Mouse (Mus musculus): ENCODE data around the gene Hebp1. TPM values are rescaled to one million over a fixed set of nuclear protein-coding genes. Genes with fewer than 3 reads are reported as not detected.

The Hebp1 gene
- polyA plus RNA-seq, 1 experiment = 41.8 TPM

DNA sequence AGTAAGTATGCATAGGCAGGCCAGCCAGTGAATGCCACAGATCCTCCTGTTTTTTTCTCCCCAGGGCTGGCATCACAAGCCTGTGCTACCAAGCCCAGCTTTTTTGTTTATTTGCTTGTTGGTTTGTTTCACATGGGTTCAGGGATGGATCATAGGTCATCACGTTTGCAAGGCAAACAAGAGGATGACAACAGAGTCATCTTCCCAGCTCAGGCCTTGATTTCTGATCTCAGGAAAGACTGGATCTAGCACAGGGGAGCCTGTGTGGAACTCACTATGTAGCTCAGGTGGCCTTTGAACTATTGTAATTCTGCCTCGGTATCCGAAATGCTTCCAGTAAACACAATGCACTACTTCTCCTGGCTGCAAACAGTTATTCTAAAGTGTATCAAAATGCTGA is 35.5 kb downstream of the Hebp1 start:
- DNase-seq (ENCODE audit: low spot score) = no peak

- no peak for DNase-seq (ENCODE audit: low spot score)
These were observed 36.5 kb downstream of the Hebp1 start for GRCm38 (mm10) chr6:135161356-135161755.

DNA sequence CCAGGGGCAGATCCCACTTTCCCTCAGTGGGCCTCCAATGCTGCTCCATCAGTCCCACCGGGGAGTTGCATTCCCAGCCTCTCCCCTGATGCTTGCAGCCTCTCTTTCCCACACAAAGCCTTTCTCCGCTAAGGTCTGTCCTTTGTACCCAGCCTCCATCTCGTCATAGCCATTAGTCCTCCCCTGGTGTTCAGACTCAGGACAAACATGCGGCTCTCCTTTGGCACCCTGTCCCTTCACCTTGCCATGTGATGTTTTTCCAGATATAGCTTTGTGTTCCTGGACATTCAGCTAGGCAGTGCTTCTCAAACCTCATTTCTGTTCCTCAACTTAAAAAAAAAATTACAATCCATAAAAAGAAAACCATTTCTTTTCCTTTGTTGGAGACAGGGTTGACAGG is 39.3 kb downstream of the Hebp1 start:
- no peak for DNase-seq (ENCODE audit: low spot score)

DNA sequence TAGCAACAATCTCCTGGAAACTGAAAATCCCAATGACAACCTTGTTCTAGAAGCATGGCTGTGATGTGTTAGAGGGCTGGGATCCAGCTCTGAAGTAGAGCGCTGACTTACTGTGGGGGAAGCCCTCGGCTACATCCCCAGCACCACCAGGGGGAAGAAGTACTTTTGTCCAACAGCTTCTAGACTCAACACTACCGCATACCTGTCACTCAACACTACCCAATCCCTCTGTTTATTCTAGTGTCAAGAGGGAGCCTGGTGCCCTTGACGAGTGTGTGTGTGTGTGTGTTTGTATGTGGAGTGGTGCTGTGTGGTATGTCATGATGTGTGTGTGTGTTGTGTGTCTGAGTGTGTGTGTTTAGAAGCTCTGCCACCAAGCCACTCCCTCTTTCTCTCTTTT is 40.3 kb downstream of the Hebp1 start:
- no peak for DNase-seq (ENCODE audit: low spot score)

DNA sequence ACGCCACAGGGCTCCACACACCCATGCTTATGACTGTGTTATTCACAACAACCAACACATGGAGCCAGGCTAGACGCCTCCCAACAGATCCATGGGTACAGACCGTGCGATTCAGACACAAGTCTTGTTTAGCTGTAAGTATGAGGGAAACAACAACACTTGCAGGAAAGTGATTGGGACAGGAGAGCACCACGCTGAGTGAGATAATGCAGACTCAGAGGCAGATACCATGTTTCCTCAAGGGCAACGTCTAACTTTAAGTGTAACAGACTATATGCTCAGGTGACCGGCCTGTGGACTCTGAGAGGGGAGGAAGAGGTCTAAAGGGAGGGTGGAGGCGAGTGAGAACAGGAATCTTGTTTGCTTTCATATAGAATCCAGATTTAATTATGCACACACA is 41.2 kb downstream of the Hebp1 start:
- no peak for DNase-seq (ENCODE audit: low spot score)

GRCm38 (mm10) chr6:135153719-135154118 is 44.1 kb downstream of the Hebp1 start:
- DNase-seq (ENCODE audit: low spot score) = no peak

GRCm38 (mm10) chr6:135150311-135150710 is 47.5 kb downstream of the Hebp1 start:
- DNase-seq (ENCODE audit: low spot score) = no peak

- DNase-seq (ENCODE audit: low spot score) = no peak
These were observed 48.1 kb downstream of the Hebp1 start for GRCm38 (mm10) chr6:135149722-135150121.

DNA sequence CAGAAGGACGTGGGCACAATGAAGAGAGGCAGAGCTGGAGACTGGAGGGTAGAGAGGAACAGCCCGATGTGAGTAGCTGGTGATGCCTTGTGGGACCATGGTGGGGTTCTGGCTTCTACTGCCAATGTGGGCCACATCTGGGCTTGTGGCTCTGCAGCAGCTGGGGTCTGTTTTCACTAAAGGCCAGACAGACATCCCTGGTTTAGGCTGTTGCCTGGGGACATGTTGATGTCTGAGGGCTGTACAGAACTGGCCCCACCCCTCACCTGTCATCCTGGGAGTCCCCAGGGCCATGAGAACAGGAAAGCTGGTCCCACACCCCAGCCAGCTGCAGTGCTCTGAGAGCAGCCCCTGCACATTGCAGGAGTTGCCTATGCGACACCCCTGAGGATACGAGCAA is 48.6 kb downstream of the Hebp1 start:
- DNase-seq (ENCODE audit: low spot score) = no peak

DNA sequence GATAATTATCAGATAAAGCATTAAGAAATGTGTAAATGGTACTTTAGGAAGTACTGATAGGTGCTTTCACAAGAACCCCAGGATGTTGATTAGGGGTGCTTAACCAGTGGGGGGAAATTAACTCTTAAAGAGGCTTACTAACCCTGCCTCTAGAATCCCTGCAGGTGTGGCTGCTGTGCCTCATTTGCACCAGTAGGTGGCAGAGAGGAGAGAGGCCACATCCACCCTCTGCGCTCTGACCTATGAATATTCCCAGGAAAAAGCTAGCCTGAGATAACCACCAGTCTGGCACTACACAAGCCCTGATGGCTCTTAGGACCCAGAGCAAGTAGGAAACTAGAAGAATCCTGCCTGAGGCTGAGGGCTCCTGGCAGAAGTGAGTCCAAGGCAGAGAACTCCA is 49.3 kb downstream of the Hebp1 start:
- no peak for DNase-seq (ENCODE audit: low spot score)

DNA sequence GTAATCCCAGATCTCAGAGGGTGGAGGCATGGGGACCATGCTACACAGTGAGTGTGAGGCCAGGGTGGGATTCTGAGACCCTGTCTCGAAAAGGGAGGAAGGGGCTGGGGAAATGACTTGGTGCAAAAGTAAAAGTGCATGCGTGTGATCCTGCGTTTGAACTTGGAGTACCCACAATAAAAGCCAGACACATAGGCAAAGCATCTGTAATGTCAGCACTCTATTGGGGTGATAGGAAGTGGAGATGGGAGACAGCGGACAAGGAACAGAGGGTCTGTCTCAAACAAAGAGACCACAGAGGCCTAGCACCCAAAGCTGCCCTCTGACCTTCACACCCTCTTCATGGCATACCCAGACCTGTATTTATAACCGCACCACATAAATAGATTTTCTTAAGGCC is 51.8 kb downstream of the Hebp1 start:
- no peak for DNase-seq (ENCODE audit: low spot score)

DNA sequence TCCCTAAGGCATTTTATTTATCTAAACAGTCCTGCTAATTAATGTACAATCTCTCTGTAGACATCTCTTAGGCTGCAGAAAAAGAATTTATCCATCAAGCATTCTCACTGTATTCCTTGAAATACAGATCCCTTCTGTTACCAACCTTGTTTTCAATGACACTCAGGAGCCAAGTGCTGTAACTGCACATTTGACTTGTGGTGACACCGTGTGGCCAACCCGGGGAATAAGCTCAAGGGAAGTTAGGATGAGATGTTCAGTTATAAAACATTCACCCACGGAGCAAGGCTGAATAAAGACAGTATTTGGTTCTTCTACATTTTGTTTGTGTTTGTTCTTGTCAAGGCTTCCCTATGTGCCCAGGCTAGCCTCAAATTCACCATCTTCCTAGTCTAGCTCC is 53.3 kb downstream of the Hebp1 start:
- no peak for DNase-seq (ENCODE audit: low spot score)

DNA sequence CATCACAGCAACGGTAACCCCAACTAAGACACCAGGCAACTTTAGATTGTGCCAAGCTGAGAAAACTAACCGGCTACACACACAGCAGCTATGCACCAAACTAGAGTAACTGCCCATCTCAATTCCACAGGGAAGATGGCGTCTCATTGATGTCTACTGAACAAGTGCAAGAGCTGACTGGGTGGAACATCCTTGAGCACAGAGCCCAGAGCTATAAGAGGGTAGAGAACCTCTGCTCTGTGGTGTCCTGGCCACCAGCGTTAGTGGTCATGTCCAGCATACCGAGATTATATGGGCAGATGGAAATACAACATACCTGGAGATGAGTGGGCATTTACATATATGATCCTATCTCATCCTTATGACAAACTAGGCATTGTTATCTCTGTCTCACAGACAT is 54.7 kb downstream of the Hebp1 start:
- no peak for DNase-seq (ENCODE audit: low spot score)

GRCm38 (mm10) chr6:135141451-135142147 is 56.2 kb downstream of the Hebp1 start:
- DNase-seq (ENCODE audit: low spot score) = no peak

- DNase-seq (ENCODE audit: low spot score) = no peak
These were observed 59.1 kb downstream of the Hebp1 start for GRCm38 (mm10) chr6:135138746-135139145.

- no peak for DNase-seq (ENCODE audit: low spot score)
These were observed 59.6 kb downstream of the Hebp1 start for GRCm38 (mm10) chr6:135138207-135138606.

GRCm38 (mm10) chr6:135137736-135138135 is 60.1 kb downstream of the Hebp1 start:
- no peak for DNase-seq (ENCODE audit: low spot score)

- DNase-seq (ENCODE audit: low spot score) = no peak
These were observed 61.2 kb downstream of the Hebp1 start for GRCm38 (mm10) chr6:135136439-135137161.

GRCm38 (mm10) chr6:135135735-135136134 is 62.1 kb downstream of the Hebp1 start:
- no peak for DNase-seq (ENCODE audit: low spot score)

GRCm38 (mm10) chr6:135133486-135133885 is 64.3 kb downstream of the Hebp1 start:
- DNase-seq (ENCODE audit: low spot score) = no peak

- DNase-seq (ENCODE audit: low spot score) = no peak
These were observed 64.7 kb downstream of the Hebp1 start for GRCm38 (mm10) chr6:135133086-135133485.

DNA sequence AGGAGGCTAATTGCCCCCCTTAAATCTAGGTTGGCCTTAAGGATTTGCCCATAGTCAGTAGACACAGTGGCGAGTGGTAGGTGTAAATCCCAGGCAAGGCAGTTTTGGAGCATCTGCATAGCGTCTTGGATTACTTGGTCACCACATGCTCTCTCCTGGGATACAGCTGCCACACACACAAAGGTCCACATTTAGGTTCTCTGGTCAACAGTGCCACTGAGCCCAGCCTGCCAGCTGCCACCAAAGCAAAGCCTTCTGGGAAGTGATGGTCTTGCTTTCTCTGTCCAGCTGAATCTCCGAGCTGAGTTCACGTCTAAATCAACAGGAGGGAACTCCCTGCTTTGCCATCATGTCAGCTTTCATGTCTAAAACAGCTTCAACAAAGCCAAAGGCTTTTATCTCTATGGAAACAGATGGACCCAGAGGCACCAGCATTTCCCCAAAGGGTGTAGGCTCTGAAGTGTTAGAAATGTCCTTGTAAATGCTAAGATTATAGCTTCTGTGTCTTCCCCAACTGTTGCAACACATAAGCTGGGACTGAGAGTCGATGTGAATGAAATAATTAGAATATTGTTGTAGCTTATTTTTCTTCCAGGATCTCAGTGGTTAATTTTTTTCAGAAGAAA is 73.0 kb downstream of the Hebp1 start:
- no peak for DNase-seq (ENCODE audit: low spot score)

- no peak for DNase-seq (ENCODE audit: low spot score)
These were observed 79.6 kb downstream of the Hebp1 start, which contains the start of gene Gprc5d for GRCm38 (mm10) chr6:135118183-135118582. Gprc5d (minus strand) TSS chr6:135118283.

Data from urinary bladder, adult 2 months (tissue).